Mouse (Mus musculus): ENCODE measurements around the gene AC124108.1. TPM values are rescaled to one million over a fixed set of nuclear protein-coding genes. Genes with fewer than 3 reads are reported as not detected.

The AC124108.1 gene
- polyA plus RNA-seq, 1 experiment from 2014 or later, result 0.09 TPM

DNA sequence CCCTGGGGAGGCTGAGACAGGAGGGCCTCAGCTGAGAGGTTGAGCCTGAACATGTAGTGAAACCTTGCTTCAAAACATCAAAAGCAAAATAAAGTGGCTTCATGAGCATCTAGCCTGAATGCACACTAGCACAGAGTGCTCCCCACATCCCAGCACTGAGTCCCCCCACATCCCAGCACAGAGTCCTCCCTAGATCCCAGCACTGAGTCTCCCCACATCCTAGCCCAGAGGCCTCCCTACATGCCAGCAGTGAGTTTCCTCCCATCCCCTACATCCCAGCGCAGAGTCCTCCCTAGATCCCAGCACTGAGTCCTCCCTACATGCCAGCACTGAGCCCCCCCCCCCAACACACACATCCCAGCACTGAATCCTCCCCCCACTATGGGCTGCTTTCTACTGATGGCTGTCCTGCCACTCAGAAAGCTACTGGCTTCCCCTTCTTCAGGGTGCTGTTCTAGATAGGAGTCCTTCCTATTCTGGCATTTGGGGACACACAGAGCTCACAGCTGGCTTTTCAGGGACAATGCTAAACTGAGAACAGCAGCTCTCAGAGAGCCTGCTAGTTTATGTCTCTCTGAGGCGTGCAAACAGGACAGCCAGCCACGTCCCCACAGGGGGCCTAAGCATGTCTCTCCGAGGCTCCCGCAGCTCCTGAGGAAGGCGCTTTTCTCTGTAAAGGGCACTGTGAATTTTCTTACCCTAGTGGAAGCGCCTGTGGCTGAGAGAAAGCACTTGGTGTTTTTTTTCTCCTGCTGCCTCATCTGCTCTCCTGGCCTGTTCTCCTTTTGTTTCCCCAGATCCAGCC lies 40.4 kb downstream of the AC124108.1 start:
- Histone ChIP-seq H3K36me3 (ENCODE audit: control insufficient read depth, insufficient read depth, low read length) (no peaks in the 10 kb centered on the region), H3K4me1 (replicated peaks; ENCODE audit: control insufficient read depth, insufficient read depth, low read length) (peaks cover 6% of the 10 kb centered on the region; the same call in 1 of the 2 replicates), H3K4me3 (ENCODE audit: low read depth, low read length) (no peak overlapping the region), H3K4me2 (ENCODE audit: low read length) (no peak overlapping the region), H3K9ac (ENCODE audit: low read length) (no peak overlapping the region), H3K9me3 (ENCODE audit: control insufficient read depth, low read length) (no peaks in the 10 kb centered on the region), H3K27me3 (replicated peaks; ENCODE audit: control insufficient read depth, insufficient read depth, low read length) (no peaks in the 10 kb centered on the region), H3K27ac (ENCODE audit: low read depth) (no peak overlapping the region)
- DNase-seq (ENCODE audit: low spot score) (no peak), ATAC-seq (replicated peaks; ENCODE audit: low FRiP score, low TSS enrichment, low read depth) (no peak)
- WGBS, result 52% methylated on average over 7 of the region's 7 CpGs

DNA sequence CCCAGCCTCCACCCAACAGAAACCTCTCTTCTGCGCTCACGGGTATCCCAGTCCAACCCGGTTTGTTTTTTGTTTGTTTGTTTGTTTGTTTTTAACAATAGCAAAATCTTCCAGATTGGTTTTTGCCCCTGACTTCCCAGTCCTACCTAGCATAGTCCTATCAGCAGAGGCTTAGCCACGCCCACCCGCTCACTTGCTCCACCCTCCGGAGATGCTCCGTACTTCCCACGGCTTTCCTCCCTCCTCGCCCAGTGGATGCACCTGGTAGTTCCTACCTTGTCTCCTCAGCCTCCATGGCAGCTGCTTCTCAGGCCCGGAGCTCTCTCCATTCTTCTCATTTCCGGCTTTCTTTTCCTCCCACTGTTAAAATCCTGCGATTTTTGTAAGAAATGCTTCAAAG lies 42.3 kb downstream of the AC124108.1 start:
- no peak overlapping the region for H3K4me3 ChIP-seq (ENCODE audit: low read depth, low read length)
- no peaks in the 10 kb centered on the region for H3K27me3 ChIP-seq (replicated peaks; ENCODE audit: control insufficient read depth, insufficient read depth, low read length)
- DNase-seq (ENCODE audit: low spot score) (peak; percentile 78), ATAC-seq (replicated peaks; ENCODE audit: low FRiP score, low TSS enrichment, low read depth) (no peak)
- H3K9me3 ChIP-seq (ENCODE audit: control insufficient read depth, low read length), result no peaks in the 10 kb centered on the region
- no peak overlapping the region for H3K9ac ChIP-seq (ENCODE audit: low read length)
- WGBS, result 21% methylated on average over 12 of the region's 12 CpGs
- no peak overlapping the region for H3K4me2 ChIP-seq (ENCODE audit: low read length)
- no peak overlapping the region for H3K27ac ChIP-seq (ENCODE audit: low read depth)
- H3K4me1 ChIP-seq (replicated peaks; ENCODE audit: control insufficient read depth, insufficient read depth, low read length), result peaks cover 6% of the 10 kb centered on the region; the same call in 1 of the 2 replicates
- H3K36me3 ChIP-seq (ENCODE audit: control insufficient read depth, insufficient read depth, low read length), result no peaks in the 10 kb centered on the region

DNA sequence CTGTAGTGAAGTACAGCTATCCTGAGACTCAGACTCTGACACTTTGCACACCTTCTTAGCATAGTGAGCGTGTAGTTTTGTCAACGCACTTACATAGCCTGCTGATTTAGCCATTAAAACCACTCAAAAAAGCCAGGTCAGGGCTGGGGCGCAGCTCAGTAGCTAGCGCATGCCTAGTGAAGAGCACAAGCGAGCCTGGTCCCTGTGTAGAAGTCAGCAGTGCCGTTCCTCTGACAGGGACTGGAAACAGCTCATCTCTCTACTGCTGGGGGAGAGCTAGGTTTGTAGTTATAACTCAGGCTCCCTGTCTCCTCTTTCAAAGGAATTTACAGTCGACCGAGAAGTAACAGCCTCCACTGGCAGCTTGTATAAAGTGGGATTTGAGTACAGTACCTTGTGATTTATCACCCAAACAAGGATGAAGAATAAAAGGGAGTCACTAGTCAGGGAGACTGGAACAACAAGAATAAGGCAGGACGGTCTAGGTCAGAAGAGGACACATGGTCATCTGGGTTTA lies 43.6 kb downstream of the AC124108.1 start:
- no peak overlapping the region for H3K4me2 ChIP-seq (ENCODE audit: low read length)
- ATAC-seq (replicated peaks; ENCODE audit: low FRiP score, low TSS enrichment, low read depth) (no peak), DNase-seq (ENCODE audit: low spot score) (no peak)
- no peaks in the 10 kb centered on the region for H3K27me3 ChIP-seq (replicated peaks; ENCODE audit: control insufficient read depth, insufficient read depth, low read length)
- H3K4me3 ChIP-seq (ENCODE audit: low read depth, low read length), result no peak overlapping the region
- no peaks in the 10 kb centered on the region for H3K9me3 ChIP-seq (ENCODE audit: control insufficient read depth, low read length)
- WGBS, result 21% methylated on average over 9 of the region's 9 CpGs
- H3K36me3 ChIP-seq (ENCODE audit: control insufficient read depth, insufficient read depth, low read length), result no peaks in the 10 kb centered on the region
- H3K27ac ChIP-seq (ENCODE audit: low read depth), result no peak overlapping the region
- peaks cover 6% of the 10 kb centered on the region; the same call in 1 of the 2 replicates for H3K4me1 ChIP-seq (replicated peaks; ENCODE audit: control insufficient read depth, insufficient read depth, low read length)
- no peak overlapping the region for H3K9ac ChIP-seq (ENCODE audit: low read length)

DNA sequence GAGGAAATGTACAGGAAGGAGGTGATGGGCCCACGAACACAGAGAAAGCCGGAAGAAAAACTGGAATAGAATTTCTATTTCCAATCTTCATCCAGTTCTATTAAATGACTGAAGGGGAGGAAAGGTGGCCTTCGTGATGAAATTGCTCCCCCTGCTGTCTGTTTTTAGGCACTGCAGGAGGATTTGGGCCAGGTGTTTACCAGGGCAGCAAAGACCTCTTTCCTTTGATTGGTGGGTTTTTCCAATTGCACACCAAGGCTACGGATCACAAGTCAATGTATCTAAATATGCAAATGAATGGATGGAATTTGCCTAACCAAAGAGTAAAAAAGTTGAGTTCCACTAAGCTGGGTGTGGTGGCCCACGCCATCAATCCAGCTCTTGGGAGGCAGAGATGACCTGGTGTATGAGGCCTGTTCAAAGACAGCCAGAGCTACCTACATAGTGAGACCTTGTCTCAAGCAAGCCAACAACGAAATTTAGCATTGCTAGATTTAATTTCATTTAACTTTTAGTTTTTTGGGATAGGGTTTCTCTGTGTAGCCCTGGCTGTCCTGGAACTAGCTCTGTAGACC lies 46.4 kb downstream of the AC124108.1 start:
- H3K36me3 ChIP-seq (ENCODE audit: control insufficient read depth, insufficient read depth, low read length), result no peaks in the 10 kb centered on the region
- DNase-seq (ENCODE audit: low spot score) (peak; percentile 84), ATAC-seq (replicated peaks; ENCODE audit: low FRiP score, low TSS enrichment, low read depth) (no peak)
- peaks cover 6% of the 10 kb centered on the region; the same call in 1 of the 2 replicates for H3K4me1 ChIP-seq (replicated peaks; ENCODE audit: control insufficient read depth, insufficient read depth, low read length)
- H3K27ac ChIP-seq (ENCODE audit: low read depth), result no peak overlapping the region
- no peak overlapping the region for H3K9ac ChIP-seq (ENCODE audit: low read length)
- H3K9me3 ChIP-seq (ENCODE audit: control insufficient read depth, low read length), result no peaks in the 10 kb centered on the region
- H3K4me3 ChIP-seq (ENCODE audit: low read depth, low read length), result no peak overlapping the region
- no peaks in the 10 kb centered on the region for H3K27me3 ChIP-seq (replicated peaks; ENCODE audit: control insufficient read depth, insufficient read depth, low read length)
- 19% methylated on average over 6 of the region's 6 CpGs for WGBS
- H3K4me2 ChIP-seq (ENCODE audit: low read length), result no peak overlapping the region

DNA sequence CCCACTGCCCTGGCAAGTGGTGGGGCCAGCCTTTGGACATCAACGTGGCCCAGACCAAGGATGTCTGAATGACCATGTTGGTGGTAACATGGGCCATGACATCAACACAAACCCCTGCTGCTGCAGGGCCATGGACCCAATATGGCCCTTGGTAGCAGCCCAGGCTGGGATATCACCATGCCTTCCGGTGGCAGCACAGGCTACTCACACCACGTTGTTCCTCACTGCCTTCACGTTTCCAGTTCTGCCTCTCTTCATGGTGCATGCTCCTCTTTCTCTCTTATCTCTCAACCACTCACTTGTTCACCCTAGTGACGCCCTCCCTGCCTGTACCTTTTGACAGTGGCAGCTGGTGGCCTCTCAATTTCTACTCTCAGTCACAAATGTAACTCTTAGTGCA lies 53.8 kb downstream of the AC124108.1 start:
- DNase-seq (ENCODE audit: low spot score), result no peak
- ATAC-seq (replicated peaks; ENCODE audit: low FRiP score, low TSS enrichment, low read depth), result no peak
- Histone ChIP-seq H3K27ac (ENCODE audit: low read depth) (no peak overlapping the region), H3K4me2 (ENCODE audit: low read length) (no peak overlapping the region), H3K36me3 (ENCODE audit: control insufficient read depth, insufficient read depth, low read length) (no peaks in the 10 kb centered on the region), H3K9ac (ENCODE audit: low read length) (no peak overlapping the region), H3K27me3 (replicated peaks; ENCODE audit: control insufficient read depth, insufficient read depth, low read length) (no peaks in the 10 kb centered on the region), H3K9me3 (ENCODE audit: control insufficient read depth, low read length) (no peaks in the 10 kb centered on the region), H3K4me3 (ENCODE audit: low read depth, low read length) (no peak overlapping the region), H3K4me1 (replicated peaks; ENCODE audit: control insufficient read depth, insufficient read depth, low read length) (no peaks in the 10 kb centered on the region)
- WGBS, result 75% methylated on average over 5 of the region's 5 CpGs

DNA sequence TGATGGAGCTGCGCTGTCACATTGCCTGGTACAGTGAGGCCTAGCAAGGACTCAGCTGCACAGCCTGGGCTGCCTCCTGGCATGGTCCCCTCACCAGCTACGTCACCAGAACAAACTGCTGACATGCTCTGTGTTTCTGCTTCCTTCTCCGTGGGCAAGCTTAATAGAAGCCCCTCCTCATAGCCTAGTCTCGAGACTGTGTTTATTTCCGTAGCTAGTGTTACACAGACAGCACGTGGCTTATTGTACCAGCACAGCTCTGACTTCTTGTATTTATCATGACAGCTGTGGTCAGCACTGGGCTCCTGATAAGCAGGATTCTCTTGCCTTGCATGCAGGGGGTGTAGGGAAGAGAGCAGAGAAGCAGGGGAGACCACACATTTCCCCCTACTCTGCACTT lies 54.9 kb downstream of the AC124108.1 start:
- Histone ChIP-seq H3K27me3 (replicated peaks; ENCODE audit: control insufficient read depth, insufficient read depth, low read length) (no peaks in the 10 kb centered on the region), H3K4me2 (ENCODE audit: low read length) (no peak overlapping the region), H3K4me1 (replicated peaks; ENCODE audit: control insufficient read depth, insufficient read depth, low read length) (no peaks in the 10 kb centered on the region), H3K9ac (ENCODE audit: low read length) (no peak overlapping the region), H3K9me3 (ENCODE audit: control insufficient read depth, low read length) (no peaks in the 10 kb centered on the region), H3K36me3 (ENCODE audit: control insufficient read depth, insufficient read depth, low read length) (no peaks in the 10 kb centered on the region), H3K27ac (ENCODE audit: low read depth) (no peak overlapping the region), H3K4me3 (ENCODE audit: low read depth, low read length) (no peak overlapping the region)
- WGBS, result 36% methylated on average over 6 of the region's 6 CpGs
- ATAC-seq (replicated peaks; ENCODE audit: low FRiP score, low TSS enrichment, low read depth) (no peak), DNase-seq (ENCODE audit: low spot score) (no peak)

DNA sequence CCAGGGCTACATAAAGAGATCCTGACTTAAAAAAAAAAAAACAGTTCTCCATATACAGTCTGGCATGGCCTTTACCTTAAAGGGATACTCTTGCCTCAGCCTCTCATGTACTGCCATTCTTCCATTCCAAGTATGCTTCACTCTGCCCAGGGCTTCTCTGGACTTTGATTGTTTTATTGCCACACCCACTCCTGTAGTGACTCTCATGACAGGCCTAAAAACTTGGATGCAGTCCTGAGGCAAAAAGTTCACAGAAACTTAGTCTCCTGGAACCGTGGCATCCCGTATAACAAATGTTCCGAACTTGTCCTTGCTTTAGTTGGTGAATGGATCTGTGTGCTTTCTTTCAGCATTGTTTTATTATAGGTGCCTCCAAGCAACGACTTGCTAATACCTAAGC lies 55.4 kb downstream of the AC124108.1 start:
- WGBS, result 90% methylated on average over 4 of the region's 4 CpGs
- Histone ChIP-seq H3K4me1 (replicated peaks; ENCODE audit: control insufficient read depth, insufficient read depth, low read length) (no peaks in the 10 kb centered on the region), H3K4me2 (ENCODE audit: low read length) (no peak overlapping the region), H3K9me3 (ENCODE audit: control insufficient read depth, low read length) (no peaks in the 10 kb centered on the region), H3K9ac (ENCODE audit: low read length) (no peak overlapping the region), H3K27me3 (replicated peaks; ENCODE audit: control insufficient read depth, insufficient read depth, low read length) (no peaks in the 10 kb centered on the region), H3K4me3 (ENCODE audit: low read depth, low read length) (no peak overlapping the region), H3K27ac (ENCODE audit: low read depth) (no peak overlapping the region), H3K36me3 (ENCODE audit: control insufficient read depth, insufficient read depth, low read length) (no peaks in the 10 kb centered on the region)
- ATAC-seq (replicated peaks; ENCODE audit: low FRiP score, low TSS enrichment, low read depth) (no peak), DNase-seq (ENCODE audit: low spot score) (no peak)

DNA sequence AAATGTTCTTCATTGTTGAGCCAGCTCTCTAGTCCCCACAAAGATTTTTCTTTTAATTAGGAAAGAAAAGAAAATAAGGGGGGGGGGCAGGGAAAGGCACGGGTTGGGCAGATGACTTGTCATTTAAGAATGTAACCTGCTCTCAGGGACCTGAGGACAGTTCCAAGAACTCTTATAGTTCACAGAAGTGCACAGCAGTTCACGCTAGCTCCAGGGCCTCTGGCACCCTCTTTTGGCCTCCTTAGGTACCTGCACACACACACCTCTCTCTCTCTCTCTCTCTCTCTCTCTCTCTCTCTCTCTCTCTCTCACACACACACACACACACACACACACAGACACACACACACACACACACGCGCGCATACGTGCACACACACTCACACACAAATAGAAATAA lies 63.2 kb downstream of the AC124108.1 start:
- Histone ChIP-seq H3K9ac (ENCODE audit: low read length) (no peak overlapping the region), H3K4me3 (ENCODE audit: low read depth, low read length) (no peak overlapping the region), H3K27ac (ENCODE audit: low read depth) (no peak overlapping the region), H3K4me2 (ENCODE audit: low read length) (no peak overlapping the region), H3K9me3 (ENCODE audit: control insufficient read depth, low read length) (no peaks in the 10 kb centered on the region), H3K36me3 (ENCODE audit: control insufficient read depth, insufficient read depth, low read length) (no peaks in the 10 kb centered on the region), H3K4me1 (replicated peaks; ENCODE audit: control insufficient read depth, insufficient read depth, low read length) (no peaks in the 10 kb centered on the region), H3K27me3 (replicated peaks; ENCODE audit: control insufficient read depth, insufficient read depth, low read length) (no peaks in the 10 kb centered on the region)
- 91% methylated on average over 6 of the region's 6 CpGs for WGBS
- DNase-seq (ENCODE audit: low spot score) (no peak), ATAC-seq (replicated peaks; ENCODE audit: low FRiP score, low TSS enrichment, low read depth) (no peak)

Measured in intestine, embryonic 14.5 days (tissue).